Mouse (Mus musculus): Measurements from ENCODE around the gene Uba52. TPM values are rescaled to one million over a fixed set of nuclear protein-coding genes. Genes with fewer than 3 reads are reported as not detected.
"Not testable (repeated sequence)": the region's sequence is repeated elsewhere in the genome, so short reads cannot be mapped to it uniquely, and the experiment has no call there.

The Uba52 gene
- polyA plus RNA-seq, 1 experiment from 2014 or later, result 836 TPM

DNA sequence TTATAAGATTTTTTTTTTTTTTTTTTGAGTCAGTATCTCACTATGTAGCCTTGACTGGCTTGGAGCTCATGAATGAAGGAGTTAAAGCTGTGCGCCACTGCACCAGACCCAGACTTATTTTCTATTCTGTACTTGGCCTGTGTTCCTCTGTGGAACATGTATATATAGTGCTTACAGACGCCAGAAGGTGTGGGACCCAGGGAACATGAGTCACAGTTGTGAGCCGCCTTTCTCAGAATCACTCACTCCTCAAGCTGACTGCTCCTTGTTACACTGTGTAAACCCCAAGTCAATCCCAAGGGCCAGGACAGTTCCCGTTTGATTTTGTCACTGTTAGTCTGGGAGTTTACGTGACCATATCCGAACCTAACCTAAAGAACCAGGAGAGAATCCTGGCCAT is 8.4 kb upstream of the Uba52 start:
- no peaks in the 10 kb centered on the region for H3K9me3 ChIP-seq (ENCODE audit: low read length)
- no peak overlapping the region for H3K27ac ChIP-seq (ENCODE audit: low read length)
- H3K4me1 ChIP-seq (ENCODE audit: insufficient read depth, low read depth, low read length), result 0 out of 2 replicates have a peak, but pooled peaks cover 4% of the 10 kb centered on the region
- no peak overlapping the region for H3K4me2 ChIP-seq (replicated peaks; ENCODE audit: low read depth, low read length)
- WGBS, result 79% methylated on average over 6 of the region's 6 CpGs
- H3K9ac ChIP-seq (replicated peaks; ENCODE audit: low read depth), result no peak overlapping the region
- 0 out of 2 replicates have a peak, but pooled peaks cover 1% of the 10 kb centered on the region for H3K36me3 ChIP-seq (ENCODE audit: insufficient read depth, low read length)
- ATAC-seq, result no peak
- H3K4me3 ChIP-seq (ENCODE audit: low read depth, low read length), result no peak overlapping the region
- TF ChIP-seq EP300 (IDR thresholded peaks at IDR 0.05), result no peak
- no peak for TF ChIP-seq CTCF (IDR thresholded peaks at IDR 0.05)
- no peak for DNase-seq (ENCODE audit: low spot score)
- no peaks in the 10 kb centered on the region for H3K27me3 ChIP-seq (replicated peaks; ENCODE audit: insufficient read depth, low read length)

DNA sequence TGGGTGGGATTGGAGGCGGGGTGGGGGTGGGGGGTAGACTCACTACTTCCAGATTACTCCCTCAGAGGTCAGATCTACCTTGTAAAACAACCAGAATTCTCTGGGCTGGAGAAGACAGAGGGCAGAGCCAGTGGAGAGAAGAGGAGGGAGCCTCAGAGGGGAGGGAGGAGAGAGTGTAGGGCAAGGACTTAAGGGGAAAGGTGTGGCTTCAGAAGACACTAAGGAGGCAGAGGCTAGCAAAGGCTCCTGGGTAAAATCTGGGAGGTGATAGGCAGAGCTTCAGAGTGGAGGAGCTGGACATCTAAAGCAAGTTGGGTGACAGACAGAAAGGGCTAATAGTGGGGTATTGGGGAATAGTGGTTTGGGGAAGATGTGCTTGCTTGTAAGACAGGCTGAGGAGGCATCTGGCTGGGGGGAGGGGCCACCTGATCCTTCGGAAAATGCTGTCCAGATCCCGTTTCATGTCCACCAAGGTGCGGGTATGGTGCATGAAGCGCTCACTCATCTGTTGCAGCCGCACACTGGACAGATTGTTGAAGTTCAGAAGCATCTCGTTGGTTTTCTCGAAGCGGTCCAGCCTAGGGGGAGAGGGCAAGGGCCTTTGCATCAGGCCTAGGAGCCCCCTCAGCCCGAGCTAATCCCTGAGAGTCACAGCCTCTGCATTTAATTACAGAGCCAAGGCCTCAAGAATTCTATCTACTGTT is 7.5 kb upstream of the Uba52 start:
- H3K27ac ChIP-seq (ENCODE audit: low read length), result no peak overlapping the region
- no peaks in the 10 kb centered on the region for H3K27me3 ChIP-seq (replicated peaks; ENCODE audit: insufficient read depth, low read length)
- no peaks in the 10 kb centered on the region for H3K4me1 ChIP-seq (ENCODE audit: insufficient read depth, low read depth, low read length)
- TF ChIP-seq CTCF (IDR thresholded peaks at IDR 0.05) (no peak), EP300 (IDR thresholded peaks at IDR 0.05) (no peak)
- ATAC-seq (no peak), DNase-seq (ENCODE audit: low spot score) (no peak)
- H3K4me2 ChIP-seq (replicated peaks; ENCODE audit: low read depth, low read length), result no peak overlapping the region
- no peak overlapping the region for H3K9ac ChIP-seq (replicated peaks; ENCODE audit: low read depth)
- H3K36me3 ChIP-seq (ENCODE audit: insufficient read depth, low read length), result 0 out of 2 replicates have a peak, but pooled peaks cover 4% of the 10 kb centered on the region
- WGBS, result 79% methylated on average over 10 of the region's 10 CpGs
- H3K4me3 ChIP-seq (ENCODE audit: low read depth, low read length), result no peak overlapping the region
- no peaks in the 10 kb centered on the region for H3K9me3 ChIP-seq (ENCODE audit: low read length)

DNA sequence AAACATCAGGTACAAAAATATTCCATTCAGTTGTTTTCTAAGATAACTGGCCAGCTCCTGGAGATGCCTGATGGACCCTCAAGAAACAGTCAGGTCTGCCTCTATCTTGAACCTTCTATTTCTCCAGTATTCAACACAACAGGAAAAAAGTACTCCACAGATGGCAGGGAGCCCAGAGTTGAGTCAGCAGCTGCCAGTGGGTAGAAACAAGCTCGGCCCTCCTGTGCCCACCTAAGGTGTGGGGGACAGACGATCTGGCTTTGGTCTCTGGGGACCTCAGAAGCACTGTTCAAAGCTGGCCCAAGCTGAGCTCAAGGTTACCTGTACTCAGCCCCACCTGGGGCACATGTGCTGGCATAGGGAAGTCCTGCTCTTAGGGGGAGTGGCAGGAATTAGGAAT is 2.8 kb upstream of the Uba52 start:
- peak overlapping the region; percentile 38; the same call in 1 of the 2 replicates for H3K27ac ChIP-seq (ENCODE audit: low read length)
- peaks cover 13% of the 10 kb centered on the region; the same call in 1 of the 2 replicates for H3K4me1 ChIP-seq (ENCODE audit: insufficient read depth, low read depth, low read length)
- 29% methylated on average over 2 of the region's 2 CpGs for WGBS
- ATAC-seq (no peak), DNase-seq (ENCODE audit: low spot score) (peak; percentile 43)
- no peak overlapping the region for H3K9ac ChIP-seq (replicated peaks; ENCODE audit: low read depth)
- H3K36me3 ChIP-seq (ENCODE audit: insufficient read depth, low read length), result 0 out of 2 replicates have a peak, but pooled peaks cover 4% of the 10 kb centered on the region
- H3K9me3 ChIP-seq (ENCODE audit: low read length), result no peaks in the 10 kb centered on the region
- TF ChIP-seq CTCF (IDR thresholded peaks at IDR 0.05), result no peak
- no peak for TF ChIP-seq EP300 (IDR thresholded peaks at IDR 0.05)
- H3K4me3 ChIP-seq (ENCODE audit: low read depth, low read length), result no peak overlapping the region
- no peak overlapping the region for H3K4me2 ChIP-seq (replicated peaks; ENCODE audit: low read depth, low read length)
- no peaks in the 10 kb centered on the region for H3K27me3 ChIP-seq (replicated peaks; ENCODE audit: insufficient read depth, low read length)

DNA sequence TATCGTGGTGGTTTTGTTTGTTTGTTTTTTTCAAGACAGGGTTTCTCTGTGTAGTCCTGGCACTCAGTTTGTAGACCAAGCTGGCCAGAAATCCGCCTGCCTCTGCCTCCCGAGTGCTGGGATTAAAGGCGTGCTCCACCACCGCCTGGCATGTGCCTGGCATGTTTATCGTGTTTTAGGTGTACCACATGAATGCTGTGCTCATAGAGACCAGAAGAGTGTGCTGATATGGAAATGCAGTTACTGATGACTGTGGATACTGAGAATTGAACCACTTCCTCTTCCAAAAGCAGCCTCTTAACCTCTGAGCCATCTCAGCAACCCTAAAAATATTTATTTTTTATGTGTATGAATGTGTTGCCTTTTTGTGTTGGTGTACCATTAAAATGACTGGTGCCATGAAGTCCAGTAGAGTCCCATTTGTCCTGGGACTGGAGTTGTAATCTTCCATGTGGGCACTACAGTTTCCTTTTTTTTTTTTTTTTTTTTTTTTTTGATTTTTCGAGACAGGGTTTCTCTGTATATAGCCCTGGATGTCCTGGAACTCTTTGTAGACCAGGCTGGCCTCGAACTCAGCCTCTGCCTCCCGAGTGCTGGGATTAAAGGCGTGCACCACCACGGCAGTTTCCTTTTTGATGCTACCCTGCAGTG is 1.8 kb upstream of the Uba52 start:
- Histone ChIP-seq H3K9ac (replicated peaks; ENCODE audit: low read depth) (no peak overlapping the region), H3K4me1 (ENCODE audit: insufficient read depth, low read depth, low read length) (peaks cover 13% of the 10 kb centered on the region; the same call in 1 of the 2 replicates), H3K27ac (ENCODE audit: low read length) (no peak overlapping the region), H3K36me3 (ENCODE audit: insufficient read depth, low read length) (peaks cover 11% of the 10 kb centered on the region; the same call in 1 of the 2 replicates), H3K4me3 (ENCODE audit: low read depth, low read length) (no peak overlapping the region), H3K4me2 (replicated peaks; ENCODE audit: low read depth, low read length) (no peak overlapping the region), H3K9me3 (ENCODE audit: low read length) (no peaks in the 10 kb centered on the region), H3K27me3 (replicated peaks; ENCODE audit: insufficient read depth, low read length) (no peaks in the 10 kb centered on the region)
- WGBS, result 84% methylated on average over 11 of the region's 11 CpGs
- DNase-seq (ENCODE audit: low spot score), result no peak
- TF ChIP-seq EP300 (IDR thresholded peaks at IDR 0.05), result no peak
- TF ChIP-seq CTCF (IDR thresholded peaks at IDR 0.05), result no peak
- ATAC-seq, result no peak

DNA sequence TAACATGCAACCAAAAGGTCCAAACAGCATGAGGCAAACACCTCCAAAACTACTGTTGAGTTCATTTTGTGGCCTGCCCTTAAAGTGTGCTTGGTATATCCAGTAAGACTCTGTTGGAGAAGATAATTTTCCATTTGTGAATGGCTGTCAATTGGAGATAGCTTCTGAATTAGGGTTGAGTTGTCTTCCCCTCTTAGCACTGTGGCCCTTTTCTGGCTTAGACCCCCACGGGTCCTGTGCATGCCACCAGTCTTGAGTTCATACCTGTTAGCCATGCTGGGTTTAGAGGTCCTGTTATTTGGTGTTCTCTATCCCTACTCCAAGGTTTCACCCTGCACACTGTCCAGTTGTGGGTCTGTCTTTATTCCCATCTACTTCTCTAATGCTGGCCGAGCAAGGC is 1.2 kb upstream of the Uba52 start:
- no peak for DNase-seq (ENCODE audit: low spot score)
- TF ChIP-seq CTCF (IDR thresholded peaks at IDR 0.05), result no peak
- no peak for TF ChIP-seq EP300 (IDR thresholded peaks at IDR 0.05)
- no peak for ATAC-seq
- H3K27ac ChIP-seq (ENCODE audit: low read length), result no peak overlapping the region
- peaks cover 11% of the 10 kb centered on the region; the same call in 1 of the 2 replicates for H3K36me3 ChIP-seq (ENCODE audit: insufficient read depth, low read length)
- 100% methylated on average over 2 of the region's 2 CpGs for WGBS
- no peak overlapping the region for H3K4me3 ChIP-seq (ENCODE audit: low read depth, low read length)
- H3K4me2 ChIP-seq (replicated peaks; ENCODE audit: low read depth, low read length), result no peak overlapping the region
- H3K27me3 ChIP-seq (replicated peaks; ENCODE audit: insufficient read depth, low read length), result no peaks in the 10 kb centered on the region
- no peak overlapping the region for H3K9ac ChIP-seq (replicated peaks; ENCODE audit: low read depth)
- peaks cover 13% of the 10 kb centered on the region; the same call in 1 of the 2 replicates for H3K4me1 ChIP-seq (ENCODE audit: insufficient read depth, low read depth, low read length)
- no peaks in the 10 kb centered on the region for H3K9me3 ChIP-seq (ENCODE audit: low read length)

DNA sequence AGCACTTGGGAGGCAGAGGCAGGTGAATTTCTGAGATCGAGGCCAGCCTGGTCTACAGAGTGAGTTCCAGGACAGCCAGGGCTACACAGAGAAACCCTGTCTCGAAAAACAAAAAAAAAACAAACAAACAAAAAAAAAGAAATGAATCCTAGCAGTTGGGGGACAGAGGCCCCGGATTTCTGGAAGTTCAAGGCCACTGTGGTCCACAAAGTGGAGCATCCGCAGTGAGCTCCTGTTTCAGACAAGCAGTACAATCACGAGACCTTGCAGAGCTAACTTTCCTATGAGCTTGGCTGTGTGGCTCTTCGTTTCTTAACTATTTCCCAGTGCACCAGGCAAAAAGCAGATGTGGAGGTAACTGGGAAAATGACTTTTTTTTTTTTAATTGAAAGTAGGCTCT is 573 bp upstream of the Uba52 start:
- H3K9ac ChIP-seq (replicated peaks; ENCODE audit: low read depth), result peak overlapping the region; percentile 93; the same call in 1 of the 2 replicates
- not testable (repeated sequence) for DNase-seq (ENCODE audit: low spot score); H3K27ac ChIP-seq (ENCODE audit: low read length); H3K9me3 ChIP-seq (ENCODE audit: low read length); H3K27me3 ChIP-seq (replicated peaks; ENCODE audit: insufficient read depth, low read length); ATAC-seq
- H3K4me3 ChIP-seq (ENCODE audit: low read depth, low read length), result peak overlapping the region; percentile 86; the same call in 1 of the 2 replicates
- H3K4me1 ChIP-seq (ENCODE audit: insufficient read depth, low read depth, low read length), result peaks cover 13% of the 10 kb centered on the region; the same call in 1 of the 2 replicates
- peaks cover 11% of the 10 kb centered on the region; the same call in 1 of the 2 replicates for H3K36me3 ChIP-seq (ENCODE audit: insufficient read depth, low read length)
- WGBS, result 80% methylated on average over 6 of the region's 6 CpGs
- peak overlapping the region; percentile 82 for H3K4me2 ChIP-seq (replicated peaks; ENCODE audit: low read depth, low read length)
